Mouse (Mus musculus) frontal cortex, postnatal 25 days (tissue): ENCODE data around the gene Vmn1r80.
"Not testable (repeated sequence)": the region's sequence is repeated elsewhere in the genome, so short reads cannot be mapped to it uniquely, and the experiment has no call there.

Experiments used
- DNase-seq, 2 experiments: peaks; one replicate each; pipeline ENCODE4 v3.0.0; 2022; ENCODE audit warnings: low spot score in 2 of 2

The Vmn1r80 gene

GRCm38 (mm10) chr7:12188986-12189385 is at the start of gene Vmn1r80:
Gene Vmn1r80 (plus strand): TSS chr7:12189286.
- no peak for DNase-seq

DNA sequence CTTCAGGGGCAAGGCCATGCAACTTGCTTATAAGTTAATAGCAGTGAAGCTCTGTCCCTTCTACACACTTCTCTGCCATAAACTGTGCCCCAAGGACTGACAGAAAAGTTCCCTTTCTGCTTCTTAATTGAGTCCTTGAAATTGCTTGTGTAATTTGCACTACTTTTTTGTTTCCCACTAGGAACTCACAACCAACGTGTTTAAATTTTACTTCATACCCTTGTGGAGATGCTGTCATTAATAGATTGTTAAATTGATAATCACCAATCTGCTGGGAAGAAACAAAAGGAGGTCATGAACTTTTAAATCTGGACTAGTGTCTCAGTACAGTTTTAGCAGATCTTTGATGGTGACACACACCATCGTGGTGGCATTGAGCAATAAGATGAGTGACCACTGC is 39.1 kb upstream of the Vmn1r80 start, which contains the start of gene Vmn1r78:
Gene Vmn1r78, plus strand, starts transcription at position 301 of the 400 bp plus-strand sequence.
- DNase-seq: no peak

DNA sequence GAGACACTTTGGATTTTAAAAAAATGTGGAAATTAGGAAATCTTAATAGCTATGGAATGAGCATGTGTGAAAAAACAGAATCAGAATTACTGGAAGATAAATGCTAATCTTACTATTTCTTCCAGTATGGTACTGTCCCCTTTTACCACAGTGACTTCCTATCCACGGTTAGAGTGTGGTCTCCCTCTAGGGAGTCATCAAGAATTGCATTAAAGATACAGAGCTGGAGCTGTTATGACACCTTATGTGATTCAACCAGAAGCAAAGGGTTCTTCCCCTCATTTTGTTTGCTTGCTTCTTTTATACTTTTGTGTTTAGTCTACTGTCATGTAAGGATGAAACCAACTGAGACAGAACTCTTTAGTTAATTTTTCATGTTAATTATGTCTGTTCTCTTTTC is 32.6 kb upstream of the Vmn1r80 start:
- not testable (repeated sequence) for DNase-seq

- DNase-seq: not testable (repeated sequence)
Measured at GRCm38 (mm10) chr7:12170979-12171378, 18.1 kb upstream of the Vmn1r80 start, which contains the start of gene Vmn1r79. Gene Vmn1r79 (plus strand): TSS chr7:12171279.

DNA sequence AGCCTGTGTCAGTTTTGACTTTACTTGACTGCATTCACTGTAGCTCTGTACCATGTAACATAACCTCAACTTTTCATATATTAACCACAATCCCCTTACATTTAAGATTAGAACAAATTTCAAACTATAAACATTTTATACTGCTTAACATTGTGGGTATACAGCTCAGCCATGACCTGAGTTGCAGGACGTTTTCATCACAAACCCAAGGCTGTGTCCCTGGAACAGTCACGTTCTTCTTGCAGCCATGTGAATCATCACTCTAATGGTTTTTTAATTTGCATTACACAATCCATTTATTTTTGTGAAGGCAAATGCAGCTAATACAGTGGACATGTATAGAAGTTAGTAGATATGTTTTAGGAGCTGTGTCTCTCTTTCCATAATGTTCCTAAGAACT is 16.2 kb upstream of the Vmn1r80 start:
- DNase-seq: not testable (repeated sequence)

DNA sequence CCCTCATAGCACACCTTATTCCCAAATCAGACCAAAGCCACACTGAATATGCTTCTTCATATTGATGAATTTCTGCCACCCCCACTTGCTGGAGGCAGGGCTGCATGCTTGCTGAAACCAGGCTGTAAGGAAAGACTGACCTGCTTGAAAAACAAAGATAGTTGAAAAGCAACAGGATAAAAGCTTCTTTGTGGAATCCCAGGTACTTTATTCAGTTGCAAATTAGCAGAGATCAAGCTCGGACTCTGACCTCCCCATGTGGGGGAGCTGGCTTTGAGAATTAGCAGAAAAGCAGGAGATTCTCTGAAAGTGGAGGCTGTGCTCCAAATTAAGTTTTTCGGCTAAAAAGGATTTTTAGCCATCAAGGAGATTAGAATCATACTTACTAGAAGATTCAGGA is 15.1 kb downstream of the Vmn1r80 start:
- no peak for DNase-seq
